Mouse (Mus musculus): ENCODE results near the gene Itpr2. TPM values are rescaled to one million over a fixed set of nuclear protein-coding genes. Genes with fewer than 3 reads are reported as not detected.
A peak's percentile ranks its signal among the peaks of the same experiment; 100 is the strongest.

The Itpr2 gene
- total and polyA plus RNA-seq, 3 experiments = 2.3 to 46.0 (median 37.6) TPM

DNA sequence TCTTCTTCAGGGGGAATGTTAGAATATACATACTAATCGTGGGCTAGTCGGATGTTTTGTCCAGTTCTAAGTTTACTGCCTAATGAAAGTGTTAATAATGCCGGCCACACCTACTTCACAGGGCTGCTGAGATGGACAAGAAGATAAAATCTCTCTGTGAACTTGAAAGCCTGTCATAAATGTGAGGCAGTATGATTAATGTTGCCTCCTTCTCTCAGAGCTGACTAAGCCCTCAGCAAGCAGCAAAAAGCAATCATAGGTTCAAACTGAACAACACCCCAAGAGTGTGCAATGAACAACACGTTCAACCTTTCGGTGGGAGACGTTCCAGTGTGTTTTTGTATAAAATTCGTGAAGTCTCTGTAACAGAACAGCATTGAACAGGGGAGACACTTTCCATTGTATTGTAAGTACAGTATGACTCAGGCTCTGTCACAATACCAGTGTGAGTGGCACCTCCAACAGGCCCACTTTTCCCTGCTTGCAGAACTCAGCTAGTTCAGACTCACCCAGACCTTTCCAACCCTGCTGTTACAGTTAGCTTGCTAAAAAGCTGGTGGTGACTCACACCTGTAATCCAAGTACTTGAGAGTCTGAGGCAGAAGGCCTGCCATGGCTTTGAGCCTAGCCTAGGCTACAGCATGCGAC is 69.7 kb downstream of the Itpr2 start:
- no peaks in the 10 kb centered on the region for H3K9me3 ChIP-seq (replicated peaks)
- DNase-seq (ENCODE audit: low spot score) (no peak), ATAC-seq (ENCODE audit: extremely low read depth, insufficient number of reproducible peaks, low FRiP score, poor library complexity, severe bottlenecking) (peak; percentile 29)
- peaks cover 55% of the 10 kb centered on the region for H3K4me1 ChIP-seq (ENCODE audit: insufficient read depth, low read depth, low read length)
- no peak overlapping the region; the same call in 1 of the 2 replicates for H3K4me3 ChIP-seq (ENCODE audit: low read depth, low read length)
- TF ChIP-seq GATA1 (IDR thresholded peaks at IDR 0.05; ENCODE audit: borderline replicate concordance, low read length) (no peak), TAL1 (conservative IDR thresholded peaks at IDR 0.05; ENCODE audit: low read depth, low read length) (no peak), CTCF (IDR thresholded peaks at IDR 0.05; ENCODE audit: low read depth, low read length) (no peak), POLR2AphosphoS5 (IDR thresholded peaks at IDR 0.05; ENCODE audit: insufficient replicate concordance, low read depth, low read length) (no peak), GATA2 (IDR thresholded peaks at IDR 0.05; ENCODE audit: borderline replicate concordance, low read depth, low read length) (no peak)
- H3K36me3 ChIP-seq (replicated peaks) = no peaks in the 10 kb centered on the region
- peaks cover 2% of the 10 kb centered on the region; the same call in 1 of the 2 replicates for H3K27me3 ChIP-seq (ENCODE audit: insufficient read depth, low read length)

- Histone ChIP-seq H3K4me1 (ENCODE audit: insufficient read depth, low read depth, low read length) (peaks cover 49% of the 10 kb centered on the region), H3K4me3 (ENCODE audit: low read depth, low read length) (no peak overlapping the region), H3K36me3 (replicated peaks) (no peaks in the 10 kb centered on the region), H3K27me3 (ENCODE audit: insufficient read depth, low read length) (peaks cover 2% of the 10 kb centered on the region; the same call in 1 of the 2 replicates), H3K9me3 (replicated peaks) (no peaks in the 10 kb centered on the region)
- DNase-seq (ENCODE audit: low spot score) (no peak), ATAC-seq (ENCODE audit: extremely low read depth, insufficient number of reproducible peaks, low FRiP score, poor library complexity, severe bottlenecking) (no peak)
- TF ChIP-seq POLR2AphosphoS5 (IDR thresholded peaks at IDR 0.05; ENCODE audit: insufficient replicate concordance, low read depth, low read length) = no peak
- no peak for TF ChIP-seq GATA2 (IDR thresholded peaks at IDR 0.05; ENCODE audit: borderline replicate concordance, low read depth, low read length)
- no peak for TF ChIP-seq TAL1 (conservative IDR thresholded peaks at IDR 0.05; ENCODE audit: low read depth, low read length)
- TF ChIP-seq CTCF (IDR thresholded peaks at IDR 0.05; ENCODE audit: low read depth, low read length) = no peak
- no peak for TF ChIP-seq GATA1 (IDR thresholded peaks at IDR 0.05; ENCODE audit: borderline replicate concordance, low read length)
Observed at GRCm38 (mm10) chr6:146431777-146432176, 70.2 kb downstream of the Itpr2 start.

GRCm38 (mm10) chr6:146429694-146430380 is 72.2 kb downstream of the Itpr2 start:
- H3K4me1 ChIP-seq (ENCODE audit: insufficient read depth, low read depth, low read length) = peaks cover 48% of the 10 kb centered on the region
- no peak for ATAC-seq (ENCODE audit: extremely low read depth, insufficient number of reproducible peaks, low FRiP score, poor library complexity, severe bottlenecking)
- no peak for DNase-seq (ENCODE audit: low spot score)
- no peaks in the 10 kb centered on the region for H3K9me3 ChIP-seq (replicated peaks)
- TF ChIP-seq CTCF (IDR thresholded peaks at IDR 0.05; ENCODE audit: low read depth, low read length) (peak; percentile 84), POLR2AphosphoS5 (IDR thresholded peaks at IDR 0.05; ENCODE audit: insufficient replicate concordance, low read depth, low read length) (no peak), TAL1 (conservative IDR thresholded peaks at IDR 0.05; ENCODE audit: low read depth, low read length) (no peak), GATA2 (IDR thresholded peaks at IDR 0.05; ENCODE audit: borderline replicate concordance, low read depth, low read length) (no peak), GATA1 (IDR thresholded peaks at IDR 0.05; ENCODE audit: borderline replicate concordance, low read length) (no peak)
- peaks cover 2% of the 10 kb centered on the region; the same call in 1 of the 2 replicates for H3K27me3 ChIP-seq (ENCODE audit: insufficient read depth, low read length)
- peak overlapping the region; percentile 16; the same call in 1 of the 2 replicates for H3K4me3 ChIP-seq (ENCODE audit: low read depth, low read length)
- H3K36me3 ChIP-seq (replicated peaks) = peaks cover 11% of the 10 kb centered on the region

GRCm38 (mm10) chr6:146424778-146425177 is 77.2 kb downstream of the Itpr2 start:
- DNase-seq (ENCODE audit: low spot score) = no peak
- ATAC-seq (ENCODE audit: extremely low read depth, insufficient number of reproducible peaks, low FRiP score, poor library complexity, severe bottlenecking) = no peak
- H3K4me1 ChIP-seq (ENCODE audit: insufficient read depth, low read depth, low read length) = peaks cover 10% of the 10 kb centered on the region
- TF ChIP-seq GATA2 (IDR thresholded peaks at IDR 0.05; ENCODE audit: borderline replicate concordance, low read depth, low read length) (no peak), GATA1 (IDR thresholded peaks at IDR 0.05; ENCODE audit: borderline replicate concordance, low read length) (no peak), CTCF (IDR thresholded peaks at IDR 0.05; ENCODE audit: low read depth, low read length) (no peak), TAL1 (conservative IDR thresholded peaks at IDR 0.05; ENCODE audit: low read depth, low read length) (no peak), POLR2AphosphoS5 (IDR thresholded peaks at IDR 0.05; ENCODE audit: insufficient replicate concordance, low read depth, low read length) (no peak)
- no peaks in the 10 kb centered on the region for H3K27me3 ChIP-seq (ENCODE audit: insufficient read depth, low read length)
- no peak overlapping the region for H3K4me3 ChIP-seq (ENCODE audit: low read depth, low read length)
- H3K9me3 ChIP-seq (replicated peaks) = no peaks in the 10 kb centered on the region
- H3K36me3 ChIP-seq (replicated peaks) = peaks cover 49% of the 10 kb centered on the region

GRCm38 (mm10) chr6:146424326-146424725 is 77.7 kb downstream of the Itpr2 start:
- ATAC-seq (ENCODE audit: extremely low read depth, insufficient number of reproducible peaks, low FRiP score, poor library complexity, severe bottlenecking) (no peak), DNase-seq (ENCODE audit: low spot score) (no peak)
- H3K27me3 ChIP-seq (ENCODE audit: insufficient read depth, low read length) = no peaks in the 10 kb centered on the region
- H3K4me3 ChIP-seq (ENCODE audit: low read depth, low read length) = no peak overlapping the region
- peaks cover 51% of the 10 kb centered on the region for H3K36me3 ChIP-seq (replicated peaks)
- H3K9me3 ChIP-seq (replicated peaks) = no peaks in the 10 kb centered on the region
- no peak for TF ChIP-seq GATA2 (IDR thresholded peaks at IDR 0.05; ENCODE audit: borderline replicate concordance, low read depth, low read length)
- TF ChIP-seq CTCF (IDR thresholded peaks at IDR 0.05; ENCODE audit: low read depth, low read length) = no peak
- TF ChIP-seq TAL1 (conservative IDR thresholded peaks at IDR 0.05; ENCODE audit: low read depth, low read length) = no peak
- TF ChIP-seq GATA1 (IDR thresholded peaks at IDR 0.05; ENCODE audit: borderline replicate concordance, low read length) = no peak
- no peak for TF ChIP-seq POLR2AphosphoS5 (IDR thresholded peaks at IDR 0.05; ENCODE audit: insufficient replicate concordance, low read depth, low read length)
- H3K4me1 ChIP-seq (ENCODE audit: insufficient read depth, low read depth, low read length) = peaks cover 5% of the 10 kb centered on the region

GRCm38 (mm10) chr6:146420718-146421117 is 81.3 kb downstream of the Itpr2 start:
- Histone ChIP-seq H3K27me3 (ENCODE audit: insufficient read depth, low read length) (no peaks in the 10 kb centered on the region), H3K9me3 (replicated peaks) (no peaks in the 10 kb centered on the region), H3K4me3 (ENCODE audit: low read depth, low read length) (no peak overlapping the region), H3K36me3 (replicated peaks) (peaks cover 66% of the 10 kb centered on the region), H3K4me1 (ENCODE audit: insufficient read depth, low read depth, low read length) (0 out of 2 replicates have a peak, but pooled peaks cover 2% of the 10 kb centered on the region)
- TF ChIP-seq TAL1 (conservative IDR thresholded peaks at IDR 0.05; ENCODE audit: low read depth, low read length) = no peak
- TF ChIP-seq GATA1 (IDR thresholded peaks at IDR 0.05; ENCODE audit: borderline replicate concordance, low read length) = no peak
- TF ChIP-seq CTCF (IDR thresholded peaks at IDR 0.05; ENCODE audit: low read depth, low read length) = no peak
- no peak for TF ChIP-seq GATA2 (IDR thresholded peaks at IDR 0.05; ENCODE audit: borderline replicate concordance, low read depth, low read length)
- no peak for TF ChIP-seq POLR2AphosphoS5 (IDR thresholded peaks at IDR 0.05; ENCODE audit: insufficient replicate concordance, low read depth, low read length)
- no peak for ATAC-seq (ENCODE audit: extremely low read depth, insufficient number of reproducible peaks, low FRiP score, poor library complexity, severe bottlenecking)
- no peak for DNase-seq (ENCODE audit: low spot score)

Data from G1E (cell line).